Mouse (Mus musculus) heart, postnatal 0 days (tissue): ENCODE measurements around the gene Gpr27.

Experiments
- CTCF ChIP-seq: IDR thresholded peaks from 2 replicates; pipeline ENCODE4 v1.5.1; 2016; ENCODE audit warnings: antibody characterized with exemption, control low read depth, low read depth
- EP300 ChIP-seq: IDR thresholded peaks from 2 replicates; pipeline ENCODE4 v1.6.1; 2016; ENCODE audit warnings: antibody characterized with exemption, low read depth

DNA sequence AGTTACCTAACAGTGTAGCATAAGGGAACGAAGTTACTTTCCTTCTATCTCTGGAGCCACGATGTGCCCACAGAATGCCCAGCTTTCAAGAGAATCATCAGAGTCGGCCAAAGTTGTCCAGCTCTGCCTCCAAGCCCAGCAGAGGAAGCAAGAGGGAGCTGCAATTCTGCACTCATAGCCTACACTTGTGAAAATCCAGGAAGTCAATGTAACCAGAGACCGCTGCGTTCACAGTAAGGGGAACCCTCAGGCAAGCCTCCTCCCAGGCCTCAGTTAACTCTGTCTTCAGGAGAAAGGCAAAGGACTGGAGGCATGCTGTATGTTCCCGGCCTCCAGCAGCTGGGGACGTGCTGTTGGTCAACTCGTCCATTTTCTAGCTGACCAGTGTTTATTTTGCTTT lies 25.2 kb upstream of the Gpr27 start:
- TF ChIP-seq CTCF, result no peak
- no peak for TF ChIP-seq EP300
